Mouse (Mus musculus) CD4-positive, CD25-positive, alpha-beta regulatory T cell (primary cell): ENCODE data around the gene Olfr1205. TPM values are rescaled to one million over a fixed set of nuclear protein-coding genes. Genes with fewer than 3 reads are reported as not detected.

Source experiments
- polyA plus RNA-seq: library from polyadenylated mRNA; unstranded; fragments of 100-300 nt; shearing (Covaris generic); gene quantifications from one replicate; pipeline ENCODE4 v1.2.1, GENCODE M21; 2017

The Olfr1205 gene
- polyA plus RNA-seq = not detected

GRCm38 (mm10) chr2:88829437-88829836, at the start of gene Olfr1205:
Gene Olfr1205, plus strand, starts transcription at chr2:88829737.

GRCm38 (mm10) chr2:88792736-88793135, 36.8 kb upstream of the Olfr1205 start, which contains the start of gene Olfr1201:
Gene Olfr1201, plus strand, starts transcription at chr2:88793036.

GRCm38 (mm10) chr2:88814196-88814595, 15.3 kb upstream of the Olfr1205 start, which contains the start of gene Olfr1202:
Gene Olfr1202, plus strand, starts transcription at chr2:88814496.

GRCm38 (mm10) chr2:88848992-88849391, 19.5 kb downstream of the Olfr1205 start, which contains the start of gene Olfr1204:
Gene Olfr1204, plus strand, starts transcription at chr2:88849292.

GRCm38 (mm10) chr2:88862931-88863330, 33.4 kb downstream of the Olfr1205 start, which contains the start of gene Olfr1206:
Gene Olfr1206, plus strand, starts transcription at chr2:88863231.

Other genes with a start within 250 kb of the Olfr1205 start
- not detected for gene Olfr1189, start 243.3 kb upstream of the Olfr1205 start, polyA plus RNA-seq
- 0.05 TPM for gene Olfr1191-ps1, start 189.2 kb upstream of the Olfr1205 start, polyA plus RNA-seq
- not detected for gene Olfr1192-ps1, start 181.2 kb upstream of the Olfr1205 start, polyA plus RNA-seq
- gene Olfr1193, start 154.1 kb upstream of the Olfr1205 start, polyA plus RNA-seq = not detected
- gene Olfr1195, start 140.6 kb upstream of the Olfr1205 start, polyA plus RNA-seq = 0.11 TPM
- gene Olfr1196, start 125.1 kb upstream of the Olfr1205 start, polyA plus RNA-seq = not detected
- gene Olfr1197, start 97.4 kb upstream of the Olfr1205 start, polyA plus RNA-seq = not detected
- gene Olfr1198, start 78.4 kb upstream of the Olfr1205 start, polyA plus RNA-seq = not detected
- not detected for gene Olfr1199, start 69.3 kb upstream of the Olfr1205 start, polyA plus RNA-seq
- gene Olfr1200, start 59.2 kb upstream of the Olfr1205 start, polyA plus RNA-seq = not detected
- not detected for gene Olfr1201, start 36.7 kb upstream of the Olfr1205 start, polyA plus RNA-seq
- not detected for gene Olfr1202, start 15.2 kb upstream of the Olfr1205 start, polyA plus RNA-seq
- gene Olfr1204, start 19.6 kb downstream of the Olfr1205 start, polyA plus RNA-seq = not detected
- 0.11 TPM for gene Olfr1206, start 33.5 kb downstream of the Olfr1205 start, polyA plus RNA-seq
- not detected for gene Olfr1208, start 72.6 kb downstream of the Olfr1205 start, polyA plus RNA-seq
- gene Olfr1209, start 85.4 kb downstream of the Olfr1205 start, polyA plus RNA-seq = not detected
- gene Olfr1211, start 108.4 kb downstream of the Olfr1205 start, polyA plus RNA-seq = not detected
- not detected for gene Olfr1212, start 124.2 kb downstream of the Olfr1205 start, polyA plus RNA-seq
- not detected for gene Gm13762, start 150.5 kb downstream of the Olfr1205 start, polyA plus RNA-seq
- not detected for gene Olfr1214, start 162.9 kb downstream of the Olfr1205 start, polyA plus RNA-seq
- not detected for gene Olfr1215, start 177.2 kb downstream of the Olfr1205 start, polyA plus RNA-seq
- not detected for gene Olfr1216, start 188.6 kb downstream of the Olfr1205 start, polyA plus RNA-seq
- gene Olfr1217, start 202.3 kb downstream of the Olfr1205 start, polyA plus RNA-seq = not detected
- not detected for gene Olfr1218, start 231.4 kb downstream of the Olfr1205 start, polyA plus RNA-seq